Mouse (Mus musculus): ENCODE measurements around the gene Adgrl3.

The Adgrl3 gene

DNA sequence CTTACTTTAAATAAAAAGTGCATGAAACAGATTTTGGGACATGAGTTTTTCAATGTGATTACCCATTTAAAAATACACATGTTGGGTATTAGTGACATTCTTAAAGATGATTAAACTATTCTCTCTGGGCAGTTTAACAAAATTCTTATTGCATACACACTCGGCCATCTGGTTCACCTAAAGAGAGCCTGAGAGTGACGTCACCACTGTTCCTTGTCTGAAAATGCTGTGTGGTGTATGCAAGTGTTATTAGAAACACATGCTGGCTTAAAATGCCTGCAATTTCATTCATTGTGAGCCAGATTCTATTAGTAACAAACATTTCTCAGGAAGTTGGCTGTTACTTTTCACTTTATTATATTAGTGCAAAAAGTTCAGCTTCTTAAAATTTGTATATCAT lies 812.7 kb downstream of the Adgrl3 start:
- DNase-seq (ENCODE audit: low read depth, low spot score), result no peak

DNA sequence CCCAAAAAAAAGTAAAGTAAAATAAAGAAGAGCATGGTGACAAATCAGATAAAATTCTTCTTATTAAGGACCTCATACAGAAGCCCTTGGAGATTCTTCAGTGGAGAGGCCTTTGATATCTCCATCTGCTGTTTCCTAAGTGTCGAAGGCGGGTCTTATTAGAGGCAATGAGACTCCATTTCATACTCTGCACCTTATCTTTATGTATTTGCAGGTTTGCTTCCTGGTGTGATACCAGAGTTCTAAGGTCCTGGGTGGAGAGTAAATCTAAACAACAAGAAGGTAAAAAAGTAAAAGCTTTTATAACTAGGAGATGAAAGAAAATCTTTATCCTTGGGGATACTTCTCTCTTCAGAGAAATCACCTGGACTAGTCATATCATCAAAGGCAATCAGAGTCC lies 817.9 kb downstream of the Adgrl3 start:
- no peak for DNase-seq (ENCODE audit: low read depth, low spot score)

DNA sequence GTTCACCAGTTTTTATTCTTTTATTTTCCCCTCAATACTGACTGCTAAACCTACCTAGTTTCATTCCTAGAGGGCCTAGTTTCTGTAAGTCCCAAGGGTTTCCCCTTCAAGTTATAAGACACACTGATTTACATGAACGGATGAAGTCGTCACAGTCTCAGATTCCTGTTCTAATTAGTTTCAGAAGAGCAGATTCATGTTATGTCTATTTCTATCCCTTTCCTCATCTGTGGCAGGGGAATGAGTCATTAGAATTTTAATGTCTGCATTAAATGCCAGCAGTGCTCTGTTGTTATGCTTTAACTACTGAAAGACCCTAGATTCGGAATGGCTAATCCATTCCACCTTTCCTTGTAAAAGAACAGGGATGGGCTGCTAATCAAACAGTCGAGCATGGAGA lies 823.9 kb downstream of the Adgrl3 start:
- DNase-seq (ENCODE audit: low read depth, low spot score), result no peak

GRCm38 (mm10) chr5:81870336-81870735 lies 850.4 kb downstream of the Adgrl3 start:
- no peak for DNase-seq (ENCODE audit: low read depth, low spot score)
